Mouse (Mus musculus): ENCODE results near the gene Gstm1.
"Not testable (repeated sequence)": the region's sequence is repeated elsewhere in the genome, so short reads cannot be mapped to it uniquely, and the experiment has no call there.

GRCm38 (mm10) chr3:107985141-107985540 is 32.6 kb downstream of the Gstm1 start:
- TF ChIP-seq CTCF (conservative IDR thresholded peaks at IDR 0.05; ENCODE audit: insufficient read depth, insufficient read length, low read depth, low read length); POLR2A (IDR thresholded peaks at IDR 0.05; ENCODE audit: low read depth, low read length): not testable (repeated sequence)

Measured in kidney, adult 2 months (tissue).